Mouse (Mus musculus): ENCODE measurements around the gene Gpr62. TPM values are rescaled to one million over a fixed set of nuclear protein-coding genes. Genes with fewer than 3 reads are reported as not detected.

The Gpr62 gene
- total and polyA plus RNA-seq, 3 experiments = 0.04 to 0.11 TPM; not detected in 1

DNA sequence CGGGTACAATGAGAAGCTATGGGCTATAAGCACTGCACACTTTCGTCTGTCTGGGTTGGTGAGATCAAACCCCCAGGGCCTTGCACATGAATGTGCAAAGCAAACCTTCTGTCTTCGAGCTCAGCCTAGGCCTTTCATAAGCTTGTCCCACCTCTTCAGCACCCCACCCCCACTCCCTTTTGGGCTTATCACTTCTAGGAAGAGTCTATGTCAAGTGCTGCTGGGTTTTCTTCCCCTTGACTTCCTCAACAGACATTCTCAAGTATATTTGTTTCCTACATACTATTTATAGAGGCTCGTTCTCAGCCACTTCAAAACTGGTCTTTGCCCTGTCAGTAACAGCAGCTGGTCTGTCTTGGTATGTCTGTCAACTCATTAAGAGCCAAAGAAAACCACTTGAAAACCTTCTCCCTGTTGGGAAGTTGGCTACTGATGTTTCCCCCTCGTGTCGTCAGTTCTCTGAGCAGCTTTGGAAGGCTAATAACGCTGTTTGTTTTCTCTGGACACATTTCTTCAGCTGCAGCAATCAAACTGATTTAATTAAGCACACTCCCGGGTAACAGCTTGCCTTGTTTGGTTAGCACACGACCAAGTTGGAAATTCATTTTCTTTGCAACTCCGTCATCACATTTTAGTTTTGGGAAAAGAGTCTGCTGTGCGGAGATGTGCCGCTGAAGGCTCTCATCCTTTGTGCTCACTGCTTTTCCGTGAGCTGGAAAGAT, 47.2 kb upstream of the Gpr62 start:
- H3K4me3 ChIP-seq (replicated peaks in 1 of 3; ENCODE audit: low read depth in 2 of 3, low read length in 2 of 3, poor library complexity in 1 of 3) = no peak overlapping the region
- no peaks in the 10 kb centered on the region for H3K36me3 ChIP-seq (replicated peaks in 1 of 2; ENCODE audit: control insufficient read depth in 1 of 2, insufficient read depth in 1 of 2, low read length in 1 of 2)
- TF ChIP-seq KAT2A (IDR thresholded peaks at IDR 0.05; ENCODE audit: insufficient replicate concordance, low read length) (no peak), ZMIZ1 (IDR thresholded peaks at IDR 0.05; ENCODE audit: low read depth, low read length) (no peak), UBTF (IDR thresholded peaks at IDR 0.05; ENCODE audit: low read depth, low read length) (no peak), ZKSCAN1 (IDR thresholded peaks at IDR 0.05; ENCODE audit: borderline replicate concordance, low read depth, low read length) (no peak), USF1 (IDR thresholded peaks at IDR 0.05; ENCODE audit: low read depth, low read length) (no peak)
- in situ Hi-C loops (cut with MboI; ENCODE audit: low pct_ligation_motif_present, low pct_unique_long_range_greater_than_20kb, low sequenced_read_pairs) = no loop called here
- H3K27me3 ChIP-seq (replicated peaks) = peaks cover 4% of the 10 kb centered on the region
- H3K9ac ChIP-seq (ENCODE audit: insufficient read depth, low read depth) = no peak overlapping the region
- H3K9me3 ChIP-seq (replicated peaks; ENCODE audit: low read length) = peaks cover 2% of the 10 kb centered on the region
- dilution Hi-C loops (cut with MboI; ENCODE audit: extremely low pct_ligation_motif_present, extremely low pct_unique_long_range_greater_than_20kb, low sequenced_read_pairs) = no loop called here
- no peak overlapping the region for H3K4me2 ChIP-seq (ENCODE audit: insufficient read depth, low read depth, poor library complexity, severe bottlenecking)
- peak; percentile 12 for DNase-seq (ENCODE audit: extremely low read depth)
- H3K79me2 ChIP-seq (replicated peaks; ENCODE audit: control insufficient read depth, extremely low read depth, insufficient read depth, poor library complexity, severe bottlenecking) = no peaks in the 10 kb centered on the region
- H3K4me1 ChIP-seq (ENCODE audit: control insufficient read depth in 1 of 2, insufficient read depth in 2 of 2) = peaks cover 0 to 7% of the 10 kb centered on the region in 2 experiments; a peak in 2 of 4 replicates
- H3K27ac ChIP-seq (ENCODE audit: insufficient read depth, low read depth) = no peak overlapping the region

DNA sequence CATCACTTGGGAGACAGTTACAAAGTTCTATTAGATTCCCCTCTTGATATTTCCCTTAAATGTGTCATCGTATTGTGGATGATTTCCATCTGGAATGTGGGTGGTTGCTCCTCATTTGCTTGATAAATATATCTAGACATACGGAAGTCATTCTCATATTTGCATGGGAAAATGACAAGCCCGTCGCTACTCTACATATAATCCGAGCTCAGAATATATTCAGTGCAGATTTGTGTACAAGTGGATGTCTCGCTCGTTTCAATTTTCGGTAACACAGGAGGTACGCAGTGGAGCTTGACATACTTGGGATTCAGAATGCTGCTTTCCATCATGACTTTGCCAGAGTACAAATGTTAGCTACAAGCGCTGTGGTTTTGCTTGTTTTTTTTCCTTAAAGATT, 43.6 kb upstream of the Gpr62 start:
- Histone ChIP-seq H3K9me3 (replicated peaks; ENCODE audit: low read length) (peaks cover 2% of the 10 kb centered on the region), H3K4me2 (ENCODE audit: insufficient read depth, low read depth, poor library complexity, severe bottlenecking) (no peak overlapping the region), H3K36me3 (replicated peaks in 1 of 2; ENCODE audit: control insufficient read depth in 1 of 2, insufficient read depth in 1 of 2, low read length in 1 of 2) (no peaks in the 10 kb centered on the region), H3K79me2 (replicated peaks; ENCODE audit: control insufficient read depth, extremely low read depth, insufficient read depth, poor library complexity, severe bottlenecking) (no peaks in the 10 kb centered on the region), H3K27me3 (replicated peaks) (peaks cover 4% of the 10 kb centered on the region), H3K4me3 (replicated peaks in 1 of 3; ENCODE audit: low read depth in 2 of 3, low read length in 2 of 3, poor library complexity in 1 of 3) (no peak overlapping the region), H3K4me1 (ENCODE audit: control insufficient read depth in 1 of 2, insufficient read depth in 2 of 2) (peaks cover 0 to 7% of the 10 kb centered on the region in 2 experiments; a peak in 2 of 4 replicates), H3K27ac (ENCODE audit: insufficient read depth, low read depth) (no peak overlapping the region), H3K9ac (ENCODE audit: insufficient read depth, low read depth) (no peak overlapping the region)
- dilution Hi-C loops (cut with MboI; ENCODE audit: extremely low pct_ligation_motif_present, extremely low pct_unique_long_range_greater_than_20kb, low sequenced_read_pairs) = no loop called here
- DNase-seq (ENCODE audit: extremely low read depth) = no peak
- TF ChIP-seq TBP (conservative IDR thresholded peaks at IDR 0.05; ENCODE audit: low read depth, low read length) (no peak), USF2 (conservative IDR thresholded peaks at IDR 0.05; ENCODE audit: low read depth, low read length) (no peak), ZNF384 (IDR thresholded peaks at IDR 0.05; ENCODE audit: low read depth, low read length) (no peak), MEF2A (IDR thresholded peaks at IDR 0.05; ENCODE audit: borderline replicate concordance, low read depth, low read length) (no peak), MAFK (IDR thresholded peaks at IDR 0.05; ENCODE audit: insufficient replicate concordance, low read length) (no peak), NRF1 (IDR thresholded peaks at IDR 0.05; ENCODE audit: low read depth, low read length) (no peak), USF1 (IDR thresholded peaks at IDR 0.05; ENCODE audit: low read depth, low read length) (no peak), HCFC1 (IDR thresholded peaks at IDR 0.05; ENCODE audit: low read depth, low read length) (no peak), SIN3A (IDR thresholded peaks at IDR 0.05; ENCODE audit: low read length) (no peak), ZC3H11A (IDR thresholded peaks at IDR 0.05; ENCODE audit: low read depth, low read length) (no peak), PAX5 (IDR thresholded peaks at IDR 0.05; ENCODE audit: low read length) (no peak), RAD21 (IDR thresholded peaks at IDR 0.05; ENCODE audit: low read depth, low read length) (no peak), MAX (IDR thresholded peaks at IDR 0.05; ENCODE audit: low read length) (no peak), ETS1 (conservative IDR thresholded peaks at IDR 0.05; ENCODE audit: low read depth, low read length) (no peak)
- in situ Hi-C loops (cut with MboI; ENCODE audit: low pct_ligation_motif_present, low pct_unique_long_range_greater_than_20kb, low sequenced_read_pairs) = no loop called here

All from CH12.LX (cell line).